Mouse (Mus musculus) bone marrow, adult 2 months (tissue): ENCODE data around the gene Gm10490. TPM values are rescaled to one million over a fixed set of nuclear protein-coding genes. Genes with fewer than 3 reads are reported as not detected.

Experiments used
- H3K27ac ChIP-seq: fragments of 200-500 bp; 2 replicates; pipeline ENCODE4 v1.5.1; 2012; ENCODE audit warnings: low read depth, mild to moderate bottlenecking, control low read depth, inconsistent platforms, low read length; ENCODE audit not compliant: control insufficient read depth, poor library complexity, insufficient read depth
- H3K4me1 ChIP-seq: fragments of 200-500 bp; 2 replicates; pipeline ENCODE4 v1.6.1; 2011; ENCODE audit warnings: low read length; ENCODE audit not compliant: control insufficient read depth, insufficient read depth
- H3K4me3 ChIP-seq: fragments of 200-500 bp; replicated peaks from 2 replicates; pipeline ENCODE3; 2011; ENCODE audit warnings: mild to moderate bottlenecking, low read depth, low read length, control low read depth; ENCODE audit not compliant: control insufficient read depth
- CTCF ChIP-seq: fragments of 200-500 bp; IDR thresholded peaks from 2 replicates; pipeline ENCODE4 v1.5.1; 2011; ENCODE audit warnings: low read length, control low read depth; ENCODE audit not compliant: control insufficient read depth, insufficient read depth
- POLR2A ChIP-seq: fragments of 200-500 bp; IDR thresholded peaks from 2 replicates; pipeline ENCODE4 v1.6.1; 2011; ENCODE audit warnings: low read depth, mild to moderate bottlenecking, control low read depth, low read length, borderline replicate concordance; ENCODE audit not compliant: control insufficient read depth
- WGBS: fragments of 180-500 bp; shearing (Covaris S2); methylation state at CpG from one replicate; pipeline ENCODE4 v1.1.7; 2018; 5-methylcytosine and 5-hydroxymethylcytosine counted together
- polyA plus RNA-seq: library from polyadenylated mRNA; stranded (reverse); fragments of >200 nt; gene quantifications from 2 replicates; pipeline ENCODE4 v1.2.4, GENCODE M21; 2011; ENCODE audit warnings: low replicate concordance; ENCODE audit not compliant: missing spikeins, insufficient read depth, insufficient read length

The Gm10490 gene
- polyA plus RNA-seq, 1 experiment: not detected

DNA sequence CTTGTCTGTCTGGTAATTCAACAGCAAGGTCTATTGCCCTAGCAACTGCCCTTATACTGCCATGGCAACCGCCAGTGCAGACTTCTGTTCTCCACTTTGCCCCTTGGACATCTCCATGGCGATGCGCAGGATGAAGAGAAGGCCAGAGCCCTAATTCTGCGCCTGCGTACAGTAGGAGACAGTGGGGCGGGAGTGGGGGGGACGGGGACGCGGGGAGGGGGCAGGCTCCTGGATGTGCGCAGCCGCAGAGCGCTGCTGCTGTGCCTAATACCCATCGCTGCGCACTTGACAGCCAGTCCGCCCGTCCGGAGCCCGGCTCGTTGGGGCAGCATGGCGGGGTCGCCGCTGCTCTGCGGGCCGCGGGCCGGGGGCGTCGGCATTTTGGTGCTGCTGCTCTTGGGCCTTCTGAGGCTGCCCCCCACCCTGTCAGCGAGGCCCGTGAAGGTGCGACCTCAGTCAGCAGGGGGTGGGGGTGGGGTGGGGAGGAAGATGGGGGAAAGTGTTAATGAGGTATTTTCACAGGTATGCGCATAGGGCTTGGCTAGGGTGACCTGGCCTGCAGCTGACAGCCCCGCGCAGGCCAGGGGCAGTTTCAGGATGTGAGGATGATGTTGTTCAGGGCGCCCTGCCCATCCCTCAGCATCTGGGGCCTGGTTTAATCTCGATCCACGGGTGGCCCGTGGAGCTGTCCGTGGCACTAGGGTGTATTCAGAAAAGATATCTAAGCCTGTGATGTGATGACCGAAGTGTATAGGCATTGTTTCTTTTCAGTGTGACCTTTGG is 10.4 kb downstream of the Gm10490 start, which contains the start of gene Pcsk1n:
Pcsk1n (plus strand) TSS at position 222 of the 783 bp plus-strand sequence.
- no peaks in the 10 kb centered on the region for H3K4me1 ChIP-seq
- no peak within 1 kb of the TSS for H3K4me3 ChIP-seq
- TF ChIP-seq CTCF (no peak), POLR2A (no peak)
- no peak within 1 kb of the TSS for H3K27ac ChIP-seq
- WGBS: 19% methylated on average over 39 of the region's 40 CpGs

GRCm38 (mm10) chrX:7922032-7922431 is 12.7 kb downstream of the Gm10490 start:
- no peak overlapping the region for H3K27ac ChIP-seq
- 7% methylated on average over 47 of the region's 48 CpGs for WGBS
- H3K4me1 ChIP-seq: no peaks in the 10 kb centered on the region
- TF ChIP-seq CTCF (no peak), POLR2A (no peak)
- no peak overlapping the region for H3K4me3 ChIP-seq

- TF ChIP-seq CTCF: no peak
- Histone ChIP-seq H3K4me1 (no peaks in the 10 kb centered on the region), H3K4me3 (no peak overlapping the region), H3K27ac (no peak overlapping the region)
- 74% methylated on average over 6 of the region's 6 CpGs for WGBS
Observed at GRCm38 (mm10) chrX:7926266-7926665, 16.9 kb downstream of the Gm10490 start.

DNA sequence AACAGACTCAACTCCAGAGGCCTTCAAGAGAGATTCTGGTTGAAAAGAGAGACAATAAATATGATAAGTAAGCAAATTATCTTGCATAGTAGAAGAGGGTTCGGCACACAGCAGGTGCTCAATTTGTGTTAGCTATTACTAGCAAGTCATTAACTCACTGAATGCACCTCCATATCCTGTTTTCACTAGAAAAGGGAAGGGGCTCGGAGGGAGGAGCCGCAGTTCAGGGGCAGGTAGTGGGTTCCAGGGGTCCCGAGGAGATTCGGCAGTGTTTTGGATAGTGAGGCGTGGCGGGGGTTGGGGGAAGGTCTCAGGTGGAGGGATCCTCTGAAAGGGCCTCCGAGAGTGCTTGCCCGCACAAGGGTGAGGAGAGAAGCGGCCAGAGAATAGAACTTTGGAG is 17.8 kb downstream of the Gm10490 start:
- TF ChIP-seq CTCF (no peak), POLR2A (no peak)
- H3K4me1 ChIP-seq: no peaks in the 10 kb centered on the region
- no peak overlapping the region for H3K27ac ChIP-seq
- 21% methylated on average over 10 of the region's 10 CpGs for WGBS
- H3K4me3 ChIP-seq: no peak overlapping the region

GRCm38 (mm10) chrX:7928270-7928790 is 19.0 kb downstream of the Gm10490 start, which contains the start of gene Eras:
Gene Eras, minus strand, starts transcription at chrX:7928607.
- WGBS: 32% methylated on average over 19 of the region's 19 CpGs
- no peak within 1 kb of the TSS for H3K27ac ChIP-seq
- TF ChIP-seq POLR2A (no peak), CTCF (no peak)
- H3K4me1 ChIP-seq: no peaks in the 10 kb centered on the region
- H3K4me3 ChIP-seq: no peak within 1 kb of the TSS

- Histone ChIP-seq H3K27ac (no peak overlapping the region), H3K4me1 (no peaks in the 10 kb centered on the region), H3K4me3 (no peak overlapping the region)
- TF ChIP-seq POLR2A: no peak
- TF ChIP-seq CTCF: no peak
- 52% methylated on average over 11 of the region's 11 CpGs for WGBS
Observed at GRCm38 (mm10) chrX:7936874-7937273, 27.5 kb downstream of the Gm10490 start.

DNA sequence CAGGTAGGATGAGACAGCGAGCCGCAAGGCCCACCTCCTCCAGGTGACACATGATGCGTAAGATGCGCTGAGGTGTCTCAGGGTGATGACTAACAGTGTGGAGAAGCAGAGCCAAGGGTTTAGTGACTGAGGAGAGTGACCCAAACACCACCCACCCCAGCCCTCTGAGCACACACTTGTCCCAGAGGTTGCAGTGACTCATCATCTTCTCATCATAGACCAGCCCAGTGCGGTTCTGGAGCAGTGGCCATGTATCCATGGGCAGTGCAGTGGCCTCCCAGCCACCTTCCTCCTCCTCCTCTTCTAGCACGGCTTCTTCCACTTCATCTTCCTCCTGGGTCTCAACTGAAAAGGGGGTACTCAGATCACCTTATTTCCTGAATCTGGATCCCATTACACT is 28.3 kb downstream of the Gm10490 start:
- Histone ChIP-seq H3K27ac (no peak overlapping the region), H3K4me1 (no peaks in the 10 kb centered on the region), H3K4me3 (no peak overlapping the region)
- 83% methylated on average over 6 of the region's 6 CpGs for WGBS
- TF ChIP-seq CTCF: no peak
- TF ChIP-seq POLR2A: no peak

DNA sequence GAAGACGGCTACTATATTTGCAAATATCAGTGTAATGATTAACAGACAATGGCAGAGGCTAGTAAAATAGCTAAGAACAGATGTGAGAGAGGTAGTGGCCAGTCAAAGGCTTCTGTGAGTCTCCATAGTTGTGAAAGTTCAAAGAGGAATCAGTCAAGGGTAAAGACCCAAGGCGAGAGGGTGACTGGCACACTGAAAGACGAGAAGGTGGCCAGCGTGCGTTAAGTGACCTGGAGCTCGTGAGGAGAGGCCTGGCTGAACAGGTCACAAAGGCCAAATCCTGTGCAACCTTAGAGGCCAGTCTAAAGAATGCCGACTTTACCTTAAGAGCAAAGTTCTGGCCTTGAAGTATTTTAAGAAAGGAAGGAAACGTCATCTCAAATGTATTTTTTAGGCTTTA is 36.3 kb downstream of the Gm10490 start:
- WGBS: 87% methylated on average over 8 of the region's 8 CpGs
- Histone ChIP-seq H3K4me3 (no peak overlapping the region), H3K4me1 (no peaks in the 10 kb centered on the region), H3K27ac (no peak overlapping the region)
- TF ChIP-seq POLR2A (no peak), CTCF (no peak)
